Mouse (Mus musculus): ENCODE data around the gene Mpg. TPM values are rescaled to one million over a fixed set of nuclear protein-coding genes. Genes with fewer than 3 reads are reported as not detected.

The Mpg gene
- polyA plus RNA-seq (2015; fragmentation: Nextera tagmentation; extraction: Ambion mirVana), result 41.2 and 44.1 TPM in 2 replicates

- H3K4me3 ChIP-seq, result peak within 1 kb of the TSS; percentile 62
- peak within 1 kb of the TSS; percentile 58 for H3K4me2 ChIP-seq
- H3K27ac ChIP-seq, result peak within 1 kb of the TSS; percentile 80
- peak within 1 kb of the TSS; percentile 71 for H3K9ac ChIP-seq
- peaks cover 28% of the 10 kb centered on the region for H3K27me3 ChIP-seq (replicated peaks)
- peak; percentile 87 for ATAC-seq (replicated peaks)
- no peaks in the 10 kb centered on the region for H3K9me3 ChIP-seq
- H3K4me1 ChIP-seq, result peaks cover 35% of the 10 kb centered on the region
- H3K36me3 ChIP-seq (replicated peaks), result peaks cover 4% of the 10 kb centered on the region
- WGBS, result 3% methylated on average over 47 of the region's 47 CpGs
Observed at GRCm38 (mm10) chr11:32226124-32226871, at the start of gene Mpg. TSS of gene Mpg (plus strand) at chr11:32226505.

GRCm38 (mm10) chr11:32178506-32178905, 47.8 kb upstream of the Mpg start:
- no peaks in the 10 kb centered on the region for H3K4me1 ChIP-seq
- no peak overlapping the region for H3K9ac ChIP-seq
- no peaks in the 10 kb centered on the region for H3K27me3 ChIP-seq (replicated peaks)
- H3K9me3 ChIP-seq, result no peaks in the 10 kb centered on the region
- H3K36me3 ChIP-seq (replicated peaks), result no peaks in the 10 kb centered on the region
- H3K27ac ChIP-seq, result no peak overlapping the region
- H3K4me2 ChIP-seq, result no peak overlapping the region
- ATAC-seq (replicated peaks), result no peak
- WGBS, result 96% methylated on average over 1 of the region's 1 CpGs
- no peak overlapping the region for H3K4me3 ChIP-seq

GRCm38 (mm10) chr11:32181246-32181645, 45.1 kb upstream of the Mpg start:
- no peaks in the 10 kb centered on the region for H3K36me3 ChIP-seq (replicated peaks)
- no peaks in the 10 kb centered on the region for H3K9me3 ChIP-seq
- no peak for ATAC-seq (replicated peaks)
- H3K9ac ChIP-seq, result no peak overlapping the region
- H3K4me3 ChIP-seq, result no peak overlapping the region
- no peak overlapping the region for H3K27ac ChIP-seq
- WGBS, result 86% methylated on average over 4 of the region's 4 CpGs
- no peak overlapping the region for H3K4me2 ChIP-seq
- H3K4me1 ChIP-seq, result no peaks in the 10 kb centered on the region
- no peaks in the 10 kb centered on the region for H3K27me3 ChIP-seq (replicated peaks)

GRCm38 (mm10) chr11:32181973-32182868, 44.1 kb upstream of the Mpg start:
- H3K27ac ChIP-seq, result no peak overlapping the region
- H3K4me3 ChIP-seq, result no peak overlapping the region
- WGBS, result 46% methylated on average over 25 of the region's 25 CpGs
- H3K4me2 ChIP-seq, result peak overlapping the region; percentile 31; the same call in 1 of the 2 replicates
- no peaks in the 10 kb centered on the region for H3K36me3 ChIP-seq (replicated peaks)
- H3K9me3 ChIP-seq, result no peaks in the 10 kb centered on the region
- H3K27me3 ChIP-seq (replicated peaks), result no peaks in the 10 kb centered on the region
- no peaks in the 10 kb centered on the region for H3K4me1 ChIP-seq
- H3K9ac ChIP-seq, result no peak overlapping the region
- ATAC-seq (replicated peaks), result peak; percentile 80

GRCm38 (mm10) chr11:32184469-32184868, 41.8 kb upstream of the Mpg start:
- Histone ChIP-seq H3K4me1 (no peaks in the 10 kb centered on the region), H3K9ac (no peak overlapping the region)
- 88% methylated on average over 8 of the region's 8 CpGs for WGBS

GRCm38 (mm10) chr11:32186031-32186430, 40.3 kb upstream of the Mpg start:
- no peak for ATAC-seq (replicated peaks)
- Histone ChIP-seq H3K9ac (no peak overlapping the region), H3K27ac (no peak overlapping the region), H3K9me3 (no peaks in the 10 kb centered on the region), H3K4me2 (no peak overlapping the region), H3K36me3 (replicated peaks) (no peaks in the 10 kb centered on the region), H3K27me3 (replicated peaks) (no peaks in the 10 kb centered on the region), H3K4me1 (no peaks in the 10 kb centered on the region), H3K4me3 (no peak overlapping the region)
- WGBS, result 84% methylated on average over 3 of the region's 3 CpGs

More at GRCm38 (mm10) chr11:32184469-32184868, 41.8 kb upstream of the Mpg start:
- Histone ChIP-seq H3K4me2 (no peak overlapping the region), H3K27me3 (replicated peaks) (no peaks in the 10 kb centered on the region), H3K27ac (no peak overlapping the region), H3K9me3 (no peaks in the 10 kb centered on the region), H3K36me3 (replicated peaks) (no peaks in the 10 kb centered on the region), H3K4me3 (no peak overlapping the region)
- ATAC-seq (replicated peaks), result no peak

- H3K9me3 ChIP-seq, result no peaks in the 10 kb centered on the region
- 94% methylated on average over 4 of the region's 4 CpGs for WGBS
- no peaks in the 10 kb centered on the region for H3K4me1 ChIP-seq
- H3K36me3 ChIP-seq (replicated peaks), result no peaks in the 10 kb centered on the region
- no peak overlapping the region for H3K27ac ChIP-seq
- no peak for ATAC-seq (replicated peaks)
- no peak overlapping the region for H3K4me3 ChIP-seq
- no peaks in the 10 kb centered on the region for H3K27me3 ChIP-seq (replicated peaks)
- no peak overlapping the region for H3K4me2 ChIP-seq
- no peak overlapping the region for H3K9ac ChIP-seq
Observed at GRCm38 (mm10) chr11:32187256-32187655, 39.0 kb upstream of the Mpg start.

GRCm38 (mm10) chr11:32188881-32189280, 37.4 kb upstream of the Mpg start:
- Histone ChIP-seq H3K27ac (no peak overlapping the region), H3K4me2 (no peak overlapping the region), H3K4me1 (no peaks in the 10 kb centered on the region), H3K36me3 (replicated peaks) (no peaks in the 10 kb centered on the region), H3K9me3 (no peaks in the 10 kb centered on the region), H3K4me3 (no peak overlapping the region), H3K9ac (no peak overlapping the region), H3K27me3 (replicated peaks) (no peaks in the 10 kb centered on the region)
- no peak for ATAC-seq (replicated peaks)
- WGBS, result 77% methylated on average over 12 of the region's 12 CpGs

- Histone ChIP-seq H3K4me1 (no peaks in the 10 kb centered on the region), H3K9ac (no peak overlapping the region), H3K27ac (no peak overlapping the region), H3K4me2 (no peak overlapping the region), H3K27me3 (replicated peaks) (no peaks in the 10 kb centered on the region), H3K36me3 (replicated peaks) (no peaks in the 10 kb centered on the region), H3K9me3 (no peaks in the 10 kb centered on the region), H3K4me3 (no peak overlapping the region)
- ATAC-seq (replicated peaks), result no peak
- 68% methylated on average over 5 of the region's 5 CpGs for WGBS
Observed at GRCm38 (mm10) chr11:32189434-32189833, 36.9 kb upstream of the Mpg start.

GRCm38 (mm10) chr11:32190119-32190518, 36.2 kb upstream of the Mpg start:
- no peak for ATAC-seq (replicated peaks)
- Histone ChIP-seq H3K4me2 (no peak overlapping the region), H3K27me3 (replicated peaks) (no peaks in the 10 kb centered on the region), H3K9ac (no peak overlapping the region), H3K27ac (no peak overlapping the region), H3K9me3 (no peaks in the 10 kb centered on the region), H3K36me3 (replicated peaks) (no peaks in the 10 kb centered on the region), H3K4me3 (no peak overlapping the region), H3K4me1 (no peaks in the 10 kb centered on the region)
- WGBS, result 69% methylated on average over 9 of the region's 9 CpGs

- Histone ChIP-seq H3K27me3 (replicated peaks) (no peaks in the 10 kb centered on the region), H3K27ac (no peak overlapping the region), H3K9me3 (no peaks in the 10 kb centered on the region), H3K36me3 (replicated peaks) (no peaks in the 10 kb centered on the region), H3K4me1 (no peaks in the 10 kb centered on the region), H3K4me3 (no peak overlapping the region), H3K4me2 (no peak overlapping the region), H3K9ac (no peak overlapping the region)
- 78% methylated on average over 13 of the region's 13 CpGs for WGBS
- no peak for ATAC-seq (replicated peaks)
Observed at GRCm38 (mm10) chr11:32190603-32191110, 35.6 kb upstream of the Mpg start.

- H3K4me1 ChIP-seq, result no peaks in the 10 kb centered on the region
- H3K4me2 ChIP-seq, result no peak overlapping the region
- no peak overlapping the region for H3K9ac ChIP-seq
- no peaks in the 10 kb centered on the region for H3K27me3 ChIP-seq (replicated peaks)
- no peak overlapping the region for H3K27ac ChIP-seq
- H3K36me3 ChIP-seq (replicated peaks), result no peaks in the 10 kb centered on the region
- H3K9me3 ChIP-seq, result no peaks in the 10 kb centered on the region
- WGBS, result 96% methylated on average over 10 of the region's 10 CpGs
- H3K4me3 ChIP-seq, result no peak overlapping the region
- no peak for ATAC-seq (replicated peaks)
Observed at GRCm38 (mm10) chr11:32193156-32193555, 33.1 kb upstream of the Mpg start.
